Mouse (Mus musculus) liver, embryonic 14.5 days (tissue): ENCODE results near the gene Nfil3.

ENCODE experiments used
- CTCF ChIP-seq: IDR thresholded peaks from 2 replicates; pipeline ENCODE4 v1.5.1; 2016; ENCODE audit warnings: antibody characterized with exemption, low read depth, control low read depth
- EP300 ChIP-seq: IDR thresholded peaks from 2 replicates; pipeline ENCODE4 v1.6.1; 2016; ENCODE audit warnings: antibody characterized with exemption, low read depth

GRCm38 (mm10) chr13:52944116-52944515 is 36.8 kb downstream of the Nfil3 start:
- no peak for TF ChIP-seq CTCF
- TF ChIP-seq EP300, result no peak
